Mouse (Mus musculus): ENCODE measurements at regions not wholly inside any gene's neighbourhood (a gene's known extent, or its start where the extent isn't known, plus 50 kb on each side); places are given as distances from the start of the nearest gene placed in this dataset.
A peak's percentile ranks its signal among the peaks of the same experiment; 100 is the strongest.

GRCm38 (mm10) chr7:73021786-73022185 lies 353.5 kb upstream of the Rgma start:
- 81% methylated on average over 2 of the region's 2 CpGs for WGBS
- Histone ChIP-seq H3K36me3 (ENCODE audit: poor library complexity, severe bottlenecking) (no peaks in the 10 kb centered on the region), H3K4me1 (no peaks in the 10 kb centered on the region), H3K27me3 (no peaks in the 10 kb centered on the region), H3K4me2 (no peak overlapping the region), H3K4me3 (no peak overlapping the region), H3K9ac (no peak overlapping the region), H3K27ac (no peak overlapping the region), H3K9me3 (replicated peaks) (no peaks in the 10 kb centered on the region)
- no peak for ATAC-seq

- no peaks in the 10 kb centered on the region for H3K36me3 ChIP-seq (ENCODE audit: poor library complexity, severe bottlenecking)
- no peak for ATAC-seq
- 80% methylated on average over 5 of the region's 5 CpGs for WGBS
- no peak overlapping the region for H3K4me2 ChIP-seq
- H3K4me3 ChIP-seq = no peak overlapping the region
- no peaks in the 10 kb centered on the region for H3K9me3 ChIP-seq (replicated peaks)
- H3K9ac ChIP-seq = no peak overlapping the region
- no peaks in the 10 kb centered on the region for H3K27me3 ChIP-seq
- no peak overlapping the region for H3K27ac ChIP-seq
- no peaks in the 10 kb centered on the region for H3K4me1 ChIP-seq
Measured at GRCm38 (mm10) chr7:73025640-73026039, 349.7 kb upstream of the Rgma start.

GRCm38 (mm10) chr7:73028952-73029351 lies 346.4 kb upstream of the Rgma start:
- H3K9ac ChIP-seq = no peak overlapping the region
- no peaks in the 10 kb centered on the region for H3K4me1 ChIP-seq
- WGBS = 89% methylated on average over 6 of the region's 6 CpGs
- no peak overlapping the region for H3K4me2 ChIP-seq
- no peak for ATAC-seq
- no peak overlapping the region for H3K4me3 ChIP-seq
- no peaks in the 10 kb centered on the region for H3K9me3 ChIP-seq (replicated peaks)
- no peaks in the 10 kb centered on the region for H3K36me3 ChIP-seq (ENCODE audit: poor library complexity, severe bottlenecking)
- H3K27me3 ChIP-seq = no peaks in the 10 kb centered on the region
- H3K27ac ChIP-seq = no peak overlapping the region

- 86% methylated on average over 5 of the region's 5 CpGs for WGBS
- Histone ChIP-seq H3K4me1 (no peaks in the 10 kb centered on the region), H3K36me3 (ENCODE audit: poor library complexity, severe bottlenecking) (no peaks in the 10 kb centered on the region), H3K9ac (no peak overlapping the region), H3K27me3 (no peaks in the 10 kb centered on the region), H3K4me2 (no peak overlapping the region), H3K27ac (no peak overlapping the region), H3K4me3 (no peak overlapping the region), H3K9me3 (replicated peaks) (no peaks in the 10 kb centered on the region)
- ATAC-seq = no peak
Measured at GRCm38 (mm10) chr7:73031407-73031806, 343.9 kb upstream of the Rgma start.

- 79% methylated on average over 23 of the region's 23 CpGs for WGBS
- H3K36me3 ChIP-seq (ENCODE audit: poor library complexity, severe bottlenecking) = no peaks in the 10 kb centered on the region
- ATAC-seq = no peak
Measured at GRCm38 (mm10) chr7:73032316-73032980, 342.9 kb upstream of the Rgma start.

GRCm38 (mm10) chr7:73036801-73037555 lies 338.3 kb upstream of the Rgma start:
- H3K4me3 ChIP-seq = no peak overlapping the region
- WGBS = 63% methylated on average over 20 of the region's 20 CpGs
- no peaks in the 10 kb centered on the region for H3K27me3 ChIP-seq
- no peaks in the 10 kb centered on the region for H3K36me3 ChIP-seq (ENCODE audit: poor library complexity, severe bottlenecking)
- no peaks in the 10 kb centered on the region for H3K9me3 ChIP-seq (replicated peaks)
- H3K4me1 ChIP-seq = no peaks in the 10 kb centered on the region
- ATAC-seq = 0 out of 2 replicates have a peak, but pooled peaks have one; percentile 10
- H3K9ac ChIP-seq = no peak overlapping the region
- H3K4me2 ChIP-seq = no peak overlapping the region
- H3K27ac ChIP-seq = 0 out of 2 replicates have a peak overlapping the region, but pooled peaks have one; percentile 25

More at GRCm38 (mm10) chr7:73032316-73032980, 342.9 kb upstream of the Rgma start:
- no peak overlapping the region for H3K4me3 ChIP-seq
- H3K9ac ChIP-seq = no peak overlapping the region
- no peaks in the 10 kb centered on the region for H3K4me1 ChIP-seq
- H3K27me3 ChIP-seq = no peaks in the 10 kb centered on the region
- no peak overlapping the region for H3K4me2 ChIP-seq
- no peaks in the 10 kb centered on the region for H3K9me3 ChIP-seq (replicated peaks)
- H3K27ac ChIP-seq = no peak overlapping the region

- 94% methylated on average over 9 of the region's 9 CpGs for WGBS
- no peaks in the 10 kb centered on the region for H3K4me1 ChIP-seq
- ATAC-seq = no peak
- no peak overlapping the region for H3K4me2 ChIP-seq
- H3K27me3 ChIP-seq = no peaks in the 10 kb centered on the region
- no peak overlapping the region for H3K9ac ChIP-seq
- no peaks in the 10 kb centered on the region for H3K36me3 ChIP-seq (ENCODE audit: poor library complexity, severe bottlenecking)
- no peak overlapping the region for H3K27ac ChIP-seq
- H3K4me3 ChIP-seq = no peak overlapping the region
- H3K9me3 ChIP-seq (replicated peaks) = no peaks in the 10 kb centered on the region
Measured at GRCm38 (mm10) chr7:73037638-73038037, 337.7 kb upstream of the Rgma start.

- ATAC-seq = no peak
- 92% methylated on average over 4 of the region's 4 CpGs for whole genome bisulfite sequencing
- H3K27me3 ChIP-seq = no peaks in the 10 kb centered on the region
- no peak overlapping the region for H3K4me2 ChIP-seq
- no peak overlapping the region for H3K4me3 ChIP-seq
- no peak overlapping the region for H3K9ac ChIP-seq
- H3K4me1 ChIP-seq = no peaks in the 10 kb centered on the region
- H3K9me3 ChIP-seq (replicated peaks) = no peaks in the 10 kb centered on the region
- no peak overlapping the region for H3K27ac ChIP-seq
- H3K36me3 ChIP-seq (ENCODE audit: poor library complexity, severe bottlenecking) = no peaks in the 10 kb centered on the region
Measured at GRCm38 (mm10) chr7:73039921-73040320, 335.4 kb upstream of the Rgma start.

- Histone ChIP-seq H3K4me2 (no peak overlapping the region), H3K9me3 (replicated peaks) (no peaks in the 10 kb centered on the region), H3K9ac (no peak overlapping the region), H3K4me1 (no peaks in the 10 kb centered on the region), H3K27ac (no peak overlapping the region), H3K36me3 (ENCODE audit: poor library complexity, severe bottlenecking) (no peaks in the 10 kb centered on the region), H3K27me3 (no peaks in the 10 kb centered on the region), H3K4me3 (no peak overlapping the region)
- WGBS = 74% methylated on average over 3 of the region's 3 CpGs
- ATAC-seq = no peak
Measured at GRCm38 (mm10) chr7:73044316-73044715, 331.0 kb upstream of the Rgma start.

GRCm38 (mm10) chr7:73055891-73056290 lies 319.4 kb upstream of the Rgma start:
- Histone ChIP-seq H3K9ac (no peak overlapping the region), H3K9me3 (replicated peaks) (no peaks in the 10 kb centered on the region), H3K4me3 (no peak overlapping the region), H3K27ac (no peak overlapping the region), H3K36me3 (ENCODE audit: poor library complexity, severe bottlenecking) (no peaks in the 10 kb centered on the region), H3K4me1 (no peaks in the 10 kb centered on the region), H3K4me2 (no peak overlapping the region), H3K27me3 (no peaks in the 10 kb centered on the region)
- WGBS = 89% methylated on average over 2 of the region's 2 CpGs
- no peak for ATAC-seq

- WGBS = 86% methylated on average over 3 of the region's 3 CpGs
- no peaks in the 10 kb centered on the region for H3K9me3 ChIP-seq (replicated peaks)
- H3K27me3 ChIP-seq = no peaks in the 10 kb centered on the region
- no peak overlapping the region for H3K9ac ChIP-seq
- no peak overlapping the region for H3K27ac ChIP-seq
- no peaks in the 10 kb centered on the region for H3K4me1 ChIP-seq
- no peaks in the 10 kb centered on the region for H3K36me3 ChIP-seq (ENCODE audit: poor library complexity, severe bottlenecking)
- no peak overlapping the region for H3K4me3 ChIP-seq
- ATAC-seq = no peak
- no peak overlapping the region for H3K4me2 ChIP-seq
Measured at GRCm38 (mm10) chr7:73063556-73063955, 311.8 kb upstream of the Rgma start.

GRCm38 (mm10) chr7:73068534-73068933 lies 306.8 kb upstream of the Rgma start:
- Histone ChIP-seq H3K4me1 (no peaks in the 10 kb centered on the region), H3K4me2 (no peak overlapping the region), H3K9me3 (replicated peaks) (no peaks in the 10 kb centered on the region), H3K27ac (no peak overlapping the region), H3K4me3 (no peak overlapping the region), H3K27me3 (no peaks in the 10 kb centered on the region), H3K9ac (no peak overlapping the region), H3K36me3 (ENCODE audit: poor library complexity, severe bottlenecking) (no peaks in the 10 kb centered on the region)
- WGBS = 94% methylated on average over 1 of the region's 1 CpGs
- ATAC-seq = no peak

Measured in forebrain, embryonic 13.5 days (tissue).